Mouse (Mus musculus): Measurements from ENCODE around the gene Tm9sf1.

Tm9sf1 gene

GRCm38 (mm10) chr14:55643060-55643907, at the start of gene Tm9sf1:
Tm9sf1 (minus strand) TSS chr14:55643806.
- DNase-seq (ENCODE audit: low read depth) = peak; percentile 69

- DNase-seq (ENCODE audit: low read depth) = no peak
Observed at GRCm38 (mm10) chr14:55689433-55689832, 45.8 kb upstream of the Tm9sf1 start.

DNA sequence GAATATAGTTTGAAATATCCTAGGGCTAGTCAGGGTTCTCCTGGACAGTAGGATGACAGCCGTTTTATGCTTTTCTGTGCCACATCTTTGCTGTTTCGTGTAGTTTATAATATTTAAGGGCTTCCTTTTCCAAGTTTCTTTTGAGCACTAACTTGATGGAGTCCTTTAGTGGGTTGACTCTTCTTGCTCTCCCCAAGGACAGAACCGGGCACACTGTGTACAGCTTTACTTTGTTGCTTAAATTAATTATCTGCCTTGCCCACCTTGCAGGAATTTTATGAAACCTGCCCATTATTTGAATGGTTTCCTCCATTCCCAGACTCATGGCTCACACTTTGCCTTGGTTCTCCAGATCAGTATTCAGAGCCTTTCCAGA, 38.5 kb upstream of the Tm9sf1 start:
- DNase-seq (ENCODE audit: low read depth) = no peak

- DNase-seq (ENCODE audit: low read depth) = peak; percentile 95
Observed at GRCm38 (mm10) chr14:55681160-55682117, 37.8 kb upstream of the Tm9sf1 start, which contains the start of gene Tinf2. Tinf2 (minus strand) TSS chr14:55681820.

DNA sequence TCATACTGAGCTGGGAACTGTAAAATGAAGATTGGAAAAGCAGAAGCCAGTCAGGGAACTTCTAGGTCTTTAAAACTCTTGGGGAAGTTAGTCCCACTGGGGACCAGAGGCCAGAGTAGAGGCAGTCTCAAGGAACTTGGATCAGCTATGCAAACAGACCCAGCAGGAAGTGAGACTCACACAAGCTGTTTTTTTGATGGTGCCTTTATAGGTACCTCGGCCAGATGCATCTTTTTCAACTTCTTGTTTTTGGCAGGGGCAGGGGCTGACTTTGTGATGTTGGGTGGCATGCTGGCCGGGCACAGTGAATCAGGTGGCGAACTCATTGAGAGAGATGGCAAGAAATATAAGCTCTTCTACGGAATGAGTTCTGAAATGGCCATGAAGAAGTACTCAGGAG, 34.0 kb upstream of the Tm9sf1 start:
- DNase-seq (ENCODE audit: low read depth) = no peak

GRCm38 (mm10) chr14:55672741-55673060, 29.1 kb upstream of the Tm9sf1 start:
- DNase-seq (ENCODE audit: low read depth) = no peak

DNA sequence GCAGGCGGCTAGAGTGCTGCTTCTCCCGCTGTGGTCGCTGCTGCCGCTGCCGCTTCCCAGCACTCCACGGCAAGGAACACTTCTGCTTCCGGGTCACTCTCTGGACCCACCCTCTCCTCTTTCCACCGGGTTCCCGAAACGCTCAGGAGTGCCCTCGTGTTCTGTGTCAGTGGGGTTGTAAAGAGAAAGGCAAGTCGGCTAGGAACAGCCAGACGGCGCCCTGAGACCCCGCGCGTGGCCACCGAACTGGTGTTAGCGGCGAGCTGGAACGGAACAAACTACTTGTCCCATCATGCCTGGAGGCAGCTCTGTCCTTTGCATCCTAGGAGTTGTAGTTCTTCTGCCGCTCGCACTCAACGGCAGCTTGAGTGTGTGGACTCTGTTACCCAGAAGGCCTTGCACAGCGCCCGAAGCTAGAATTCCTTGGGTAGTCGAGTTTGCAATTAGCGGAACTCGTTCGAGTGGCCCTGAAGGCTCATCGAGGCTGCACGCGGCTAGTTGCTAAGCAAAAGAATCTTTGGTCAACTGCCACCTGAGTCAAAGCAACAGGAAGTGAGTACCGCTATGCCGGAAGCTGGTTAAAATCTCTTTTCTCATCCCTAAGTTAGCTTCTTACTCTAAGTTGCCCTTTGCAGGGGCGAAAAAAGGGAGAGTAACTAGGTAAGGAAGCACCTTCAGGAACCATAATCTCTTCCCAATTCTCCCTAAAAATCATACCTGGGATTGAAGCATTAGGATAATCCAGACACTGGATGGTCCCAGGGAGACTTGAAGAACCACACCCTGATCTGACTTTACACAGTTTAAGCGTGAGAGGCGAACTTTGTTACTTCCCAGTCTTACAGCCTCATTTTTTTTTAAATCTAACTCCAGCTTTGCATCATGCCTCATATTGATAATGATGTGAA, 28.5 kb upstream of the Tm9sf1 start, which contains the start of the genes Gmpr2 and Nedd8:
Gene Gmpr2 (plus strand): TSS at position 109 of the 908 bp plus-strand sequence.
Gene Nedd8 (minus strand): TSS at position 292 of the 908 bp plus-strand sequence.
- peak; percentile 94 for DNase-seq (ENCODE audit: low read depth)

DNA sequence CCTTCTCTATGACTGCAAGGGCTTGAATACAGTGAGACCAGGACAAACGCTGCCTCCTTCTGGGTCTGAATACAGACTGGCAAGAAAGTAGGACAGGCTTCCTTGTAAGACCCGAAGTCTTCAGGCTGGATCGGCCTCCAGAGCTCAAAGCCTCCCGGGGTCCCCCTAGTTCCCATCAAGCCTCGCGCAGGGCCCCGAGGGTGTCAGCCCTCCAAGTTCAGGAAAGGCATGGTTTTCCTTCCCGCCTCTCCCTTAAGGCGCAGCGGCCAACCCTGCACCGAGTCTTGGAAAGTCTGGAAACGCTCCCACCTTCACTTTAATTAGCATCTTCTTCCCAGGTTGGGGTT, 27.9 kb upstream of the Tm9sf1 start:
- DNase-seq (ENCODE audit: low read depth) = peak; percentile 19

GRCm38 (mm10) chr14:55660636-55661035, 17.0 kb upstream of the Tm9sf1 start:
- no peak for DNase-seq (ENCODE audit: low read depth)

DNA sequence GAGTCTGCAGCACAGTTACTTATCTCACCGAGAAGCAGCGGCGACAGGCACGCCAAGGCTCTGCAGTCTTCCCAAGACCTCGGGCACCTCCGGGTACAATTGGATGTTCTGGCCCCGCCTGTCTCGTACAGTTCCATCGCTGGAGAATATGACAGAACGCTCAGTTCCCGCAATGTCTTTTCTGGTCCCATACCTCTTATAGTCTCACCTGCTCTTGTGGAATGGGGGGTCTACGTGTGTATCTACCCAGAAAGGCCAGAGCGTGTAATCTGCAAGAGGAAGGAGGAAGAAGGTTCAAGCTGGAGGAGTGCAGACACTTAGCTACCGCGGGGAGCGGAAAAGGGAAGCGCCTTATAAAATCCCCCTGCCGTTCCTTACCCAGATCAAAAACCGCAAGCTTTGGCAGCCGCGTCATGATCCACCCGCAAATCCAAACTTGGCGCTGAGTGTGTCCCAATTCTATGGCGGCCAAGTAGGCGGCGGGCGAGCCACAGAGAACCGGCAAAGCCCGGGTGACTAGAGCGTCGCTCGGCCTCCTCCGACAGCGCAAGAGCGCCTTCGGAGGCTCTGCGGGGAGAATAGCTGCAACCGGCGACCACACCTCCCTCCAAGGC, 16.5 kb upstream of the Tm9sf1 start, which contains the start of gene Mdp1:
Gene Mdp1 (minus strand): TSS at position 549 of the 614 bp plus-strand sequence.
- DNase-seq (ENCODE audit: low read depth) = peak; percentile 78

GRCm38 (mm10) chr14:55658011-55658410, 14.4 kb upstream of the Tm9sf1 start:
- no peak for DNase-seq (ENCODE audit: low read depth)

DNA sequence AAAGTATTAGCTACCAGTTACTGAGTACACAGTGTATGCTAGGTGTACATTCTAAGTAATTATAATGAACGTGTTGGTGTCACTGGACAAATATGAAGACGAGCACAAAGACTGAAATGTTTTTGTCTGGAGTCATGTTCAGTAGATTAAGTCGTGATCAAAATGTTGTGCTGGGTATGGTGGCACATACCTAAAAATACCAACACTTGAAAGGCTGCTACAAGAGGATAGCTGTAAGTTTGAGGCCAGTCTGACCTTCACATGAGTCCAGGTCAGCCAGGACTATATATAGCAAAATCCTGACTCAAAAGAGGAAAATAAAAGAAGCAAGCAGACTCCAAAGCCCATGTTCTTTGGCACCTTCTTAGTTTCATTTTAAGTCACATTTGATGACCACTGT, 13.3 kb upstream of the Tm9sf1 start:
- DNase-seq (ENCODE audit: low read depth) = no peak

DNA sequence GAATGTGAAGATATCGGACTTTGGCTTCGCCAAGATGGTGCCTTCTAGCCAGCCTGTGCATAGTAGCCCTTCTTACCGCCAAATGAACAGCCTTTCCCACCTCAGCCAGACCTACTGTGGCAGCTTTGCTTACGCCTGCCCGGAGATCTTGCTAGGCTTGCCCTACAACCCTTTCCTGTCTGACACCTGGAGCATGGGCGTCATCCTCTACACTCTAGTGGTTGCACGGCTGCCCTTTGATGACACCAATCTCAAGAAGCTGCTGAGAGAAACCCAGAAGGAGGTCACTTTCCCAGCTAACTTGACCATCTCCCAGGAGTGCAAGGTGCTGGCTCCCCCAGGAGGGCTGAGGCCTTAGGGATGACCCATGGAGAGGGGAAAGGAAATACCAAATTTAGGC, 7.9 kb upstream of the Tm9sf1 start:
- no peak for DNase-seq (ENCODE audit: low read depth)

GRCm38 (mm10) chr14:55649884-55650283, 6.3 kb upstream of the Tm9sf1 start, which contains the start of gene Tssk4:
Tssk4 (plus strand) TSS chr14:55650184.
- no peak for DNase-seq (ENCODE audit: low read depth)

- no peak for DNase-seq (ENCODE audit: low read depth)
Observed at GRCm38 (mm10) chr14:55644261-55644888, 769 bp upstream of the Tm9sf1 start.

DNA sequence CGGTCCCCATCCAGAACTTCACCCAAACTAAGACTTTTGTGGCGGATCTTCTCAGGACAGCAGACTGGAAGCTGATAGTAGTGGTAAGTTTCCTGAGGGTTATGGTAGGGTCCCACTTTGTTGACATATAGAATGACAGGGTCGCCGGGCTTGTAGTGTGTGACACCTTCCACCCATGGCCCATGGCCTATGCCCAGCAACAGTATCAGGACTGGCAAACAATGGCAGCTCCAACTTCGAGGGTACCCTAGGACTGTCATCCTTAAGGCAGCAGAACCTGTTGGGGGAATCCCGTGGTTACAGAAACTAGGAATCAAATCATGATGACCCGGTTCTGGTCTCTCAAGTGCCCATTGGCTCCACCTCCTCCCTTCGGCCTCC, 937 bp downstream of the Tm9sf1 start:
- no peak for DNase-seq (ENCODE audit: low read depth)

DNA sequence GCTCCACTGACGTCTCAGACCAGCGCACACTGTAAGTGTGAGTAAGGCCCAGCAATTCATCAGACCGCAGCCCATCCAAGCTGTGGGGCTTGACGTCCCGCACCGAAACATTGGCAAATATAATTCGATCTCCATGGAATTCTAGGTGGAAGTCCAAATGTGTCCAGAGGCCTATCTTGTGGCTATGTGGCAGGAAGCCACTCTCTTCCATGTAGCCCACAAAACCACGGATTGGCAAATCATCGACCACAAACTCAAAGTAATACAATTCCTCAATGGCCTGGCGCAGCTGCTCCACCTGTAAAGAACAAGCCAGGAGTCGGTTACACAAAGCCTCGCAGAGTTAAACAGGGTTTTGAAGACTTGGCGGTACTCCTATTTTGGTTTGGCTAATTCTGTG, 2.3 kb downstream of the Tm9sf1 start:
- DNase-seq (ENCODE audit: low read depth) = no peak

DNA sequence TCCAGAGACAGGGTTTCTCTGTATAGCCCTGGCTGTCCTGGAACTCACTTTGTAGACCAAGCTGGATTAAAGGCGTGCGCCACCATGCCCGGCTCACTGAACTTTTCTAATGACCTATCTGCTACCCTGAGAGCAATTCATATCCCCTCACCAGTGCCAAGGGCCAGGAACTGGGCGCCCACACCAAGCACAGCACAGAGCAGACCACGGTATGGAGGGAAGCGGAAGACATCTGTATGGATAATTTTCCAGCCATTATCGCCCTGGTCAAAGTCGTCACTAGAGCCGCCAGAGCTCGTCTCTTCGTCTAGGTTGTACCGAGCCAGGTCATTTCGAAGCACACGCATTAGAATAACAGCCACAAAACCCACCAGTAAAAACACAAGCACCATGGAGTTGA, 2.8 kb downstream of the Tm9sf1 start:
- no peak for DNase-seq (ENCODE audit: low read depth)

GRCm38 (mm10) chr14:55637795-55638194, 5.8 kb downstream of the Tm9sf1 start, which contains the start of gene Gm49378:
Gm49378 (minus strand) TSS chr14:55637895.
- no peak for DNase-seq (ENCODE audit: low read depth)

GRCm38 (mm10) chr14:55635523-55636007, 8.0 kb downstream of the Tm9sf1 start, which contains the start of gene Ipo4:
Ipo4 (minus strand) TSS chr14:55635957.
- peak; percentile 78 for DNase-seq (ENCODE audit: low read depth)
